Mouse (Mus musculus) testis, adult 2 months (tissue): ENCODE data around the gene AC170998.1.

Experiments
- CTCF ChIP-seq: fragments of 200-500 bp; IDR thresholded peaks from 2 replicates; pipeline ENCODE4 v1.5.1; 2012; ENCODE audit warnings: low read depth, mild to moderate bottlenecking, inconsistent platforms, low read length, moderate library complexity; ENCODE audit not compliant: control insufficient read depth, insufficient read depth, insufficient replicate concordance
- POLR2A ChIP-seq: fragments of 200-500 bp; IDR thresholded peaks from 2 replicates; pipeline ENCODE4 v1.6.1; 2012; ENCODE audit warnings: low read depth, mild to moderate bottlenecking, inconsistent platforms, low read length, moderate library complexity; ENCODE audit not compliant: control insufficient read depth

GRCm38 (mm10) chr17:28736486-28736885, 10.6 kb downstream of the AC170998.1 start:
- TF ChIP-seq CTCF (no peak), POLR2A (no peak)
